Mouse (Mus musculus) yolk sac, embryonic 10.5 days (tissue): ENCODE measurements around the gene Vmn1r78.
"Not testable (repeated sequence)": the region's sequence is repeated elsewhere in the genome, so short reads cannot be mapped to it uniquely, and the experiment has no call there.

Experiments used
- DNase-seq: peaks from one replicate; pipeline ENCODE4 v3.0.0-alpha.2; 2017; ENCODE audit warnings: low spot score

Vmn1r78 gene

DNA sequence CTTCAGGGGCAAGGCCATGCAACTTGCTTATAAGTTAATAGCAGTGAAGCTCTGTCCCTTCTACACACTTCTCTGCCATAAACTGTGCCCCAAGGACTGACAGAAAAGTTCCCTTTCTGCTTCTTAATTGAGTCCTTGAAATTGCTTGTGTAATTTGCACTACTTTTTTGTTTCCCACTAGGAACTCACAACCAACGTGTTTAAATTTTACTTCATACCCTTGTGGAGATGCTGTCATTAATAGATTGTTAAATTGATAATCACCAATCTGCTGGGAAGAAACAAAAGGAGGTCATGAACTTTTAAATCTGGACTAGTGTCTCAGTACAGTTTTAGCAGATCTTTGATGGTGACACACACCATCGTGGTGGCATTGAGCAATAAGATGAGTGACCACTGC is at the start of gene Vmn1r78:
Gene Vmn1r78 (plus strand): TSS at position 301 of the 400 bp plus-strand sequence.
- no peak for DNase-seq

- DNase-seq = not testable (repeated sequence)
These were observed 6.4 kb downstream of the Vmn1r78 start for GRCm38 (mm10) chr7:12156463-12156862.

DNA sequence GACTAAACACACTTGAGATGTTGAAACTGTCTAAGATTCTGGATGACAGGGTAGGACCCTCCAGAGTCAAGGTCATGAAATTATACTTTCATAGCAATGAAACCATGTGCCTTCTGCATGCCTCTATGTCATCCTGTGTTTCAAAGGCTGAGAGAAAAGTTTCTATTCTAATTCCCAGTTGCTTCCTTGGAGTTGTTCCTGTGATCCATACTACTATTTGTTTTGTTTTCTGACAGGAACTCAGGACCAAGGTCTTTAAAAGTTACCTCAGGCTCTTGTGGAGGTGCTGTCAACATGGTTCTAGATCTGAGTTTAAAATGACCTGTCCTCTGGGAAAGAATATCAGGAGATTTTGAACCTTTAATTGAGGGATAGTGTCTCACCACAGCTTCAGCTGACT is 20.9 kb downstream of the Vmn1r78 start, which contains the start of gene Vmn1r79:
Gene Vmn1r79 (plus strand): TSS at position 301 of the 400 bp plus-strand sequence.
- not testable (repeated sequence) for DNase-seq

- not testable (repeated sequence) for DNase-seq
These were observed 22.9 kb downstream of the Vmn1r78 start for GRCm38 (mm10) chr7:12172926-12173325.

- no peak for DNase-seq
These were observed 38.9 kb downstream of the Vmn1r78 start, which contains the start of gene Vmn1r80 for GRCm38 (mm10) chr7:12188986-12189385. Gene Vmn1r80, plus strand, starts transcription at chr7:12189286.

- DNase-seq = no peak
These were observed 54.1 kb downstream of the Vmn1r78 start for GRCm38 (mm10) chr7:12204141-12204540.
